Mouse (Mus musculus): ENCODE measurements around the gene Tgoln1. TPM values are rescaled to one million over a fixed set of nuclear protein-coding genes. Genes with fewer than 3 reads are reported as not detected.
A peak's percentile ranks its signal among the peaks of the same experiment; 100 is the strongest.

Gene Tgoln1
- polyA plus RNA-seq, 1 experiment from 2014 or later = 37.6 TPM

- H3K4me1 ChIP-seq (replicated peaks; ENCODE audit: control insufficient read depth, insufficient read depth, low read length) = 0 out of 2 replicates have a peak, but pooled peaks cover 3% of the 10 kb centered on the region
- no peaks in the 10 kb centered on the region for H3K9me3 ChIP-seq (ENCODE audit: control insufficient read depth, low read length)
- no peak overlapping the region for H3K27ac ChIP-seq (ENCODE audit: low read depth)
- H3K4me3 ChIP-seq (ENCODE audit: low read depth, low read length) = no peak overlapping the region
- H3K36me3 ChIP-seq (ENCODE audit: control insufficient read depth, insufficient read depth, low read length) = peaks cover 26% of the 10 kb centered on the region
- WGBS = 87% methylated on average over 8 of the region's 8 CpGs
- H3K9ac ChIP-seq (ENCODE audit: low read length) = no peak overlapping the region
- no peaks in the 10 kb centered on the region for H3K27me3 ChIP-seq (replicated peaks; ENCODE audit: control insufficient read depth, insufficient read depth, low read length)
- H3K4me2 ChIP-seq (ENCODE audit: low read length) = no peak overlapping the region
- DNase-seq (ENCODE audit: low spot score) (no peak), ATAC-seq (replicated peaks; ENCODE audit: low FRiP score, low TSS enrichment, low read depth) (no peak)
These were observed 7.0 kb upstream of the Tgoln1 start for GRCm38 (mm10) chr6:72623661-72624402.

- 50% methylated on average over 3 of the region's 3 CpGs for WGBS
- H3K27me3 ChIP-seq (replicated peaks; ENCODE audit: control insufficient read depth, insufficient read depth, low read length) = no peaks in the 10 kb centered on the region
- ATAC-seq (replicated peaks; ENCODE audit: low FRiP score, low TSS enrichment, low read depth) = no peak
- peaks cover 18% of the 10 kb centered on the region for H3K36me3 ChIP-seq (ENCODE audit: control insufficient read depth, insufficient read depth, low read length)
- 0 out of 2 replicates have a peak, but pooled peaks cover 3% of the 10 kb centered on the region for H3K4me1 ChIP-seq (replicated peaks; ENCODE audit: control insufficient read depth, insufficient read depth, low read length)
- no peak overlapping the region for H3K27ac ChIP-seq (ENCODE audit: low read depth)
- H3K9ac ChIP-seq (ENCODE audit: low read length) = no peak overlapping the region
- no peaks in the 10 kb centered on the region for H3K9me3 ChIP-seq (ENCODE audit: control insufficient read depth, low read length)
- DNase-seq (ENCODE audit: low spot score) = no peak
- no peak overlapping the region for H3K4me3 ChIP-seq (ENCODE audit: low read depth, low read length)
- no peak overlapping the region for H3K4me2 ChIP-seq (ENCODE audit: low read length)
These were observed 6.1 kb upstream of the Tgoln1 start for GRCm38 (mm10) chr6:72622917-72623316.

GRCm38 (mm10) chr6:72620920-72621319 is 4.1 kb upstream of the Tgoln1 start:
- H3K36me3 ChIP-seq (ENCODE audit: control insufficient read depth, insufficient read depth, low read length) = no peaks in the 10 kb centered on the region
- no peak overlapping the region for H3K27ac ChIP-seq (ENCODE audit: low read depth)
- H3K9me3 ChIP-seq (ENCODE audit: control insufficient read depth, low read length) = no peaks in the 10 kb centered on the region
- H3K27me3 ChIP-seq (replicated peaks; ENCODE audit: control insufficient read depth, insufficient read depth, low read length) = no peaks in the 10 kb centered on the region
- 82% methylated on average over 5 of the region's 5 CpGs for WGBS
- ATAC-seq (replicated peaks; ENCODE audit: low FRiP score, low TSS enrichment, low read depth) (no peak), DNase-seq (ENCODE audit: low spot score) (no peak)
- no peak overlapping the region for H3K4me2 ChIP-seq (ENCODE audit: low read length)
- H3K4me3 ChIP-seq (ENCODE audit: low read depth, low read length) = no peak overlapping the region
- H3K9ac ChIP-seq (ENCODE audit: low read length) = no peak overlapping the region
- H3K4me1 ChIP-seq (replicated peaks; ENCODE audit: control insufficient read depth, insufficient read depth, low read length) = peaks cover 7% of the 10 kb centered on the region; the same call in 1 of the 2 replicates

- no peak overlapping the region for H3K9ac ChIP-seq (ENCODE audit: low read length)
- peak overlapping the region; percentile 26 for H3K4me2 ChIP-seq (ENCODE audit: low read length)
- H3K27me3 ChIP-seq (replicated peaks; ENCODE audit: control insufficient read depth, insufficient read depth, low read length) = no peaks in the 10 kb centered on the region
- H3K36me3 ChIP-seq (ENCODE audit: control insufficient read depth, insufficient read depth, low read length) = no peaks in the 10 kb centered on the region
- peak; percentile 67 for ATAC-seq (replicated peaks; ENCODE audit: low FRiP score, low TSS enrichment, low read depth)
- DNase-seq (ENCODE audit: low spot score) = peak; percentile 61
- peaks cover 16% of the 10 kb centered on the region for H3K4me1 ChIP-seq (replicated peaks; ENCODE audit: control insufficient read depth, insufficient read depth, low read length)
- H3K27ac ChIP-seq (ENCODE audit: low read depth) = peak overlapping the region; percentile 62
- WGBS = 34% methylated on average over 12 of the region's 12 CpGs
- no peak overlapping the region for H3K4me3 ChIP-seq (ENCODE audit: low read depth, low read length)
- no peaks in the 10 kb centered on the region for H3K9me3 ChIP-seq (ENCODE audit: control insufficient read depth, low read length)
These were observed 3.1 kb upstream of the Tgoln1 start for GRCm38 (mm10) chr6:72619734-72620532.

GRCm38 (mm10) chr6:72615561-72616375 is 1.0 kb downstream of the Tgoln1 start:
- 24% methylated on average over 25 of the region's 25 CpGs for WGBS
- ATAC-seq (replicated peaks; ENCODE audit: low FRiP score, low TSS enrichment, low read depth) (0 out of 2 replicates have a peak, but pooled peaks have one; percentile 3), DNase-seq (ENCODE audit: low spot score) (no peak)
- Histone ChIP-seq H3K9ac (ENCODE audit: low read length) (peak overlapping the region; percentile 75), H3K27ac (ENCODE audit: low read depth) (0 out of 2 replicates have a peak overlapping the region, but pooled peaks have one; percentile 86), H3K36me3 (ENCODE audit: control insufficient read depth, insufficient read depth, low read length) (peaks cover 26% of the 10 kb centered on the region), H3K4me3 (ENCODE audit: low read depth, low read length) (peak overlapping the region; percentile 91), H3K4me1 (replicated peaks; ENCODE audit: control insufficient read depth, insufficient read depth, low read length) (peaks cover 24% of the 10 kb centered on the region), H3K4me2 (ENCODE audit: low read length) (peak overlapping the region; percentile 92), H3K9me3 (ENCODE audit: control insufficient read depth, low read length) (no peaks in the 10 kb centered on the region), H3K27me3 (replicated peaks; ENCODE audit: control insufficient read depth, insufficient read depth, low read length) (no peaks in the 10 kb centered on the region)

GRCm38 (mm10) chr6:72615151-72615550 is 1.6 kb downstream of the Tgoln1 start:
- H3K27ac ChIP-seq (ENCODE audit: low read depth) = no peak overlapping the region
- H3K9ac ChIP-seq (ENCODE audit: low read length) = no peak overlapping the region
- no peak for DNase-seq (ENCODE audit: low spot score)
- H3K4me1 ChIP-seq (replicated peaks; ENCODE audit: control insufficient read depth, insufficient read depth, low read length) = peaks cover 24% of the 10 kb centered on the region
- H3K9me3 ChIP-seq (ENCODE audit: control insufficient read depth, low read length) = no peaks in the 10 kb centered on the region
- H3K27me3 ChIP-seq (replicated peaks; ENCODE audit: control insufficient read depth, insufficient read depth, low read length) = no peaks in the 10 kb centered on the region
- no peak for ATAC-seq (replicated peaks; ENCODE audit: low FRiP score, low TSS enrichment, low read depth)
- peak overlapping the region; percentile 92 for H3K4me2 ChIP-seq (ENCODE audit: low read length)
- H3K4me3 ChIP-seq (ENCODE audit: low read depth, low read length) = peak overlapping the region; percentile 91
- 60% methylated on average over 2 of the region's 2 CpGs for WGBS
- peaks cover 32% of the 10 kb centered on the region for H3K36me3 ChIP-seq (ENCODE audit: control insufficient read depth, insufficient read depth, low read length)

- Histone ChIP-seq H3K36me3 (ENCODE audit: control insufficient read depth, insufficient read depth, low read length) (peaks cover 73% of the 10 kb centered on the region), H3K27me3 (replicated peaks; ENCODE audit: control insufficient read depth, insufficient read depth, low read length) (no peaks in the 10 kb centered on the region), H3K27ac (ENCODE audit: low read depth) (no peak overlapping the region), H3K9ac (ENCODE audit: low read length) (no peak overlapping the region), H3K9me3 (ENCODE audit: control insufficient read depth, low read length) (no peaks in the 10 kb centered on the region), H3K4me1 (replicated peaks; ENCODE audit: control insufficient read depth, insufficient read depth, low read length) (peaks cover 11% of the 10 kb centered on the region), H3K4me3 (ENCODE audit: low read depth, low read length) (no peak overlapping the region), H3K4me2 (ENCODE audit: low read length) (no peak overlapping the region)
- ATAC-seq (replicated peaks; ENCODE audit: low FRiP score, low TSS enrichment, low read depth) = no peak
- 78% methylated on average over 4 of the region's 4 CpGs for WGBS
- DNase-seq (ENCODE audit: low spot score) = no peak
These were observed 6.5 kb downstream of the Tgoln1 start for GRCm38 (mm10) chr6:72610261-72610660.

- Histone ChIP-seq H3K36me3 (ENCODE audit: control insufficient read depth, insufficient read depth, low read length) (peaks cover 76% of the 10 kb centered on the region), H3K4me1 (replicated peaks; ENCODE audit: control insufficient read depth, insufficient read depth, low read length) (no peaks in the 10 kb centered on the region), H3K27ac (ENCODE audit: low read depth) (no peak overlapping the region), H3K9me3 (ENCODE audit: control insufficient read depth, low read length) (no peaks in the 10 kb centered on the region), H3K4me3 (ENCODE audit: low read depth, low read length) (no peak overlapping the region), H3K27me3 (replicated peaks; ENCODE audit: control insufficient read depth, insufficient read depth, low read length) (no peaks in the 10 kb centered on the region), H3K9ac (ENCODE audit: low read length) (no peak overlapping the region), H3K4me2 (ENCODE audit: low read length) (no peak overlapping the region)
- DNase-seq (ENCODE audit: low spot score) (no peak), ATAC-seq (replicated peaks; ENCODE audit: low FRiP score, low TSS enrichment, low read depth) (no peak)
- WGBS = 94% methylated on average over 4 of the region's 4 CpGs
These were observed 8.1 kb downstream of the Tgoln1 start for GRCm38 (mm10) chr6:72608662-72609184.

Measured in intestine, embryonic 14.5 days (tissue).